Mouse (Mus musculus) kidney, postnatal 14 days (tissue): ENCODE measurements around the gene Kcnma1.
A peak's percentile ranks its signal among the peaks of the same experiment; 100 is the strongest.

ENCODE experiments used
- DNase-seq: peaks from one replicate; pipeline ENCODE4 v3.0.0; 2022; ENCODE audit warnings: mixed read lengths

The Kcnma1 gene

GRCm38 (mm10) chr14:23400777-23401469 lies 613.4 kb downstream of the Kcnma1 start:
- DNase-seq, result peak; percentile 73

DNA sequence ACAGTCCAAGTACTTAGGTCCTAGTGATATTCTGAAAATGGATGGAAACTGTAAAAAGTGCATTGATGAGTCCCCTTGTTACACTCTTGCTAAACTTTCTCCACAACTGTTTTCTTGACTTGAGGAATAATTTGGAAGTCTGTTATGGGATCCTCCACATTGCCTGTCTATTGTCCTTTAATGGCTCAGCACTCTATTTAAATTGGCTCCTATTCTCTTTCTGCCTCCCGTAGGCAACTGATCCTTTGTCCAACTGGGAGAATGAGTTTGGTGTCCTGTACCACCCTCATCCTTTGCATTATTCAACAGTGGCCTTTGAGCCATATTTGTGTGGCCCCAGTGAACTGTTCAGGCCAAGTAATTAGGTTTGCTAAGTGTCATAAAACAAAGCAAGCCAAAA lies 616.6 kb downstream of the Kcnma1 start:
- no peak for DNase-seq

DNA sequence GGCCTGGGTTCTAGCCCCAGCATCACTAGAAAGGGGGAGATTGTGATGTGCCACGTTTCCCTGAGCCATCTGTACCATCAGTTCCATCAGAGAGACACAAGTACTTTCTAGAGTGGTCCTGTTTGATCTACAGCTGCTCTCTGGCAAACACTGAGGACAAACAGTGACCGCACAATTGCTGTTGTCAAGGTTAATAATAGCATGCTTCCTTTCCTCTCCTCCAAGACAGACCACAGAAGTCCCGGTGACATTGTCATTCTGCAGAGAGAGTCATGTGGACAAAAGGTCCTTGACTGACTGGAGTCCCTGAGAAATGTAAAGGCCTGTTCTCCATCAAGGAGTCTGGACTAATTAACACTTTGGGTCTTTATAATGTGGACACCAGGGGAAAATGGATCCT lies 622.7 kb downstream of the Kcnma1 start:
- DNase-seq, result no peak

GRCm38 (mm10) chr14:23390768-23391167 lies 623.5 kb downstream of the Kcnma1 start:
- DNase-seq, result no peak

GRCm38 (mm10) chr14:23390161-23390560 lies 624.1 kb downstream of the Kcnma1 start:
- no peak for DNase-seq

DNA sequence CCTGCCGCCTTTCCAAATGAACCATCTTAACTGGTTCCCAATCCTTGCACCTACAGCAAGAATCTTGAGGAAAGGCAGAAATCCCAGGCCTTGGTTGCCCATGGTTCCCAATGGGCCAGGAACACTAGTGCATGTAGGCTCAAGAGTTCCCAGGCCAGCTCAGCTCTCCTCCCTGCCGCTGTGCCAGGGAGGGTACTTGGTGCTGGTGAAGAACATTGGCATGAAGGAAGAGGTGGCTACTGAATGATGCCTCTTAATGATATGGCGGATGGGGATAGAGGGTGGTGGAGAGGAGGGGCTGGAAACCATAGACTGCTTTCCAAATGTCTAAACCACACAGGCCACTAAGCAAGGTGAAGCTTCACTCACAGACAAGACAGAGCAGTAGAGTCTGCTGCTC lies 627.5 kb downstream of the Kcnma1 start:
- no peak for DNase-seq

- DNase-seq, result no peak
Observed at GRCm38 (mm10) chr14:23385776-23386608, 628.3 kb downstream of the Kcnma1 start.

DNA sequence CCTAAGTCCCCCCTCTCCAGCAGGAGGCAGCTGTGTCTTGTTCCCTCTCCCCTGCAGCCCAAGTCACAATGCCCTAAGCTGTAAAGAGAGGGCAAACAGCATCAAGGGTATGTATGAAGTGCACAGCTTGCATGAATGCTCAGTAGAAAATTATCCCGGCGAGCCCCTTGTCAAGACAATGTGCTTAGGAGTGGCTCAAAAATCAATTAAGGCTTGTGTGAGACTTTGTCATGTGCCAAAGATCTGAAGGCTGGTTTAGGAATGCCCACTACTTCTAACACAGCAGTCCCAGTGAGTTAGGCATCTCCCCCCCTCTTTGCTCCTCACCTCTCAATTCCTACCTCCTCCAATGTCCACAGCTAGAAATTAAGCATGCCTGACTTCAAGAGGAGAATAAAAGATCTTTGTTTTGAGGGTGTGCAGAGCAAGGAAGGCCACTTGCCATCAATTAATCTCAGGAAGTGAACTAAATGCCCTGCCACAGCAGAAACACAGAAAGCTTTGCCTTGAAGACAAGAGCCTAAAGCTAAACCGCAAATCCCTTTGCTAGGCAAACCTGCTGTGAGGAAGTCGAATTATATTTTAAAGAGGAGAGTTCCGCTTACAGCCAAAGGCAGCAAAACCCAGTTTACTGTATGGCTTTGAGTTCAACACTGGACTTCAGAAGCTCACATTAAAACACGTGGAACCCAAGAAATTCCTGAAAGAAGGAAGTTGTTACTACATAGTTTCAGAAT lies 635.8 kb downstream of the Kcnma1 start:
- DNase-seq, result no peak

DNA sequence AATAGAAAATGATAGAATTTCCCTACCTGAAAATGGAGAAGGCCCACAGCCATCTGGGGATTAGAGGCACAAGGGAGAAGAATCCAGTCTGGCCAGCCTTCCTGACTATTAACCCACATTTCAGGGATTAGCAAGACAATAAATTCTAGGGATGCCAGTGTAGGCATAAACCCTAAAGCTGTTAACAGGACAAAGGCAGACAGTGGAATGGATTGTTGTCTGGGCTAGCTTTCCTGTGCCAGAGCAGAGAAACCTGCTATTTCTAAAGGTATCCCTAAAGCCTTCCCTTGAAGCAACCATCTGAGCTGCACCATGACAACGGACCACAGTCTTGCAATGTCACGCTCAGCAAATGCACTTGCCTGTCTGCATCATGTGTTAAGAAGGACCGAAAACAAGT lies 642.3 kb downstream of the Kcnma1 start:
- no peak for DNase-seq

GRCm38 (mm10) chr14:23360491-23360995 lies 653.7 kb downstream of the Kcnma1 start:
- DNase-seq, result no peak

- no peak for DNase-seq
Observed at GRCm38 (mm10) chr14:23358776-23359175, 655.5 kb downstream of the Kcnma1 start.

DNA sequence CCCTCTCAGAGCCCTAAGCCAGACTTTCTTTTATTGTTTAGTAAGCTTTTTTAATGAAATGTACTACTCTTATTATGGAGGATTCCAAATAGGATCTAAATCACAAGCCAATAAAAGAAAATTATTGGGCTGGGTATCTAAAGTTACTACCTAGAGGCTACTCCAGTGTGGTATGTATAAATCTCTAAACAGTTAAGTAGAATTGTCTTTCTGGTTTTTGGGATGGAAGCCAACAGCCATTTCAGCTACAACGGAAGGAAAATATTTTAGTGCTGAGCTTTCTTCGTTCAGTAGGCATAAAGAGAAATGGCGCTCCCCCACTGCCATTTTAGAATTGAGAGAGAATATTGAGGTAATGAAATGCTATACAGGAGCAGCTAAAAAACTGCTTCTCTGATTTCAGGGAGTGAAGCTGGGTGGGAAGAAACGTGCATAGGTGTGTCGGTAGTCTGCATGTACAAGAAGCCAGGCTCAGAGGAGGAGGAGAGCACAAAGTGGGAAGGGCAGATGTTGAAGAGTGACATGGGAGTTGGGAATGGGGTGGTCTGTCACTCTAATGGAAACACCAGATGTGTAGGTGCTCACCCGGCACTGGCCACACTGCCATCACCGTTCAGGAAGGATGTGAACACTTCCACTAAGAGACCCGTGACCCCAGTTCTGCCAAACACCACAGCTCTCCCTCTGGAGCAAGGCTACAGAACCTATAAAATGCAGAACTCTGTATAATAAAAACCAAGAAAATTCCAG lies 656.6 kb downstream of the Kcnma1 start:
- DNase-seq, result no peak

- no peak for DNase-seq
Observed at GRCm38 (mm10) chr14:23326786-23327185, 687.5 kb downstream of the Kcnma1 start.

DNA sequence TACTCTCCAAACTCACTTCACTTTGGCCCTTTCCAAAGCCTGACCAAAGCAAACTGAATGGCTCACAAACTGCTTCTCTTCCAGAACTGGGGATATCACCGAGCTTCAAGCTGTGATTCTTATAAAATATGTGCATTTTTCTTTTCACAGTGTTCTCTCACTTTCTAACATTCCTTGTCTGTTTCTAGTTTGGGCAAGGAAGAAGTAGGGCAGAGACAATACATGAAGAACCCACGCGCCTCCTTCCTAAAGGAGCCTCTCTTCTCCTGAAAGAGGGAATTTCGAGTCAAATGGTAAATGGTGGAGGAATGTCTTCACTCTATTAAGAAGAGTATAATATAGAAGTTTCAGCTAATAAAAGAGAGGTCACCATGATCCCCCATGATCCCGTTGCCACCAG lies 709.0 kb downstream of the Kcnma1 start:
- no peak for DNase-seq

DNA sequence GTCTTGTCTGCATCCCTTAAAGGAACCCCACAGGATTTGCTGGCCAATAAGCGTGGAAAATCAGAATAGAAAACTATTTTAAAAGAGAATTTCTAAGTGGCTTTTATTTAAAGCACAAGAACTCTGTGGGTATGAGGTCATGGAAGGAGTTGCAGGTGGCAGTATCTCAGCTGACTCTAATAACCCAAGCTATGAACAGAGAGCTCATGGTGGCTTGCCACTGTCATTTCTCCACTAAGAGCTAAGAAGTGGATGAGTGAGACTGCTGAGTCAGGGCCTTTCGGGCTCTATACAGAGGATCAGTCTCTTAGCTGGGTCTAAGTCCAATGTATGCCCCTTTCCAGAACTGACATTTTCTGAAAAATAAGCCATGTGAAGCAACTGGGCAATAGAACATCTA lies 713.8 kb downstream of the Kcnma1 start:
- DNase-seq, result no peak

- DNase-seq, result no peak
Observed at GRCm38 (mm10) chr14:23290634-23291033, 723.7 kb downstream of the Kcnma1 start.

DNA sequence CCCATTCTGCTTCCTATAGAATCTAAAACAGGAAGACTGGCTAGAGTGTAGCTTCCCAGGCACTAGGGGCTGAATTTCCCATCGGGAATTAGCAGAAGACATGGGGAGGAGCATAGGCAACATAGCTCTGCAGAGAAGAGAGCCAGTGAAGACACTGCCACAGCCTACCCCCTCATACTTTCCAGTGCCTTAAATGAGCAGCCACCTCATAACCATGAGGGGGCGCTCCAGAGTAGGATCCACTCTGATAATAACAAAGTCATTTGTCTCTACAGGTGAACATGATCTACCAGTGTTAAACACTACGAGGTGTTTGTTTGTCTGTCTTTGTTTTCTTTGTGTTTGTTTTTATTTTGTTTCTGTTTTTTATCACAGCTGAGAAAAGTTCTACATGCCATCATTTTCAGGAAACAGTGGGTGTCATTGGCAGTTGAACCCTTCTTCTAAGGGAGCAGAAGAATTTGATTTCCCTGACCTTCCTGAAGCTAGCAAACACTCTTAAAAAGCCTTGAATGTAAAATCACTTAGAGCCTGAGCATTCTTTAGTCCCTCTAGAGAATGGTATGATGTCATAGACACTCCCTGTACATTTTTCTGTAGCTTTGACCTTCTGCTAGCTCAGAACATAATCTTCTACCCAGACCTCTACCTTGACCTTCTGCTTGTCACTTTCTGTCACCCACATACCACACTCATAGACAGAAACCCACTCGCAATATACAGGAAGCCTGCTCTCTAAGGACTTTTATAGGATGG lies 747.6 kb downstream of the Kcnma1 start:
- no peak for DNase-seq

DNA sequence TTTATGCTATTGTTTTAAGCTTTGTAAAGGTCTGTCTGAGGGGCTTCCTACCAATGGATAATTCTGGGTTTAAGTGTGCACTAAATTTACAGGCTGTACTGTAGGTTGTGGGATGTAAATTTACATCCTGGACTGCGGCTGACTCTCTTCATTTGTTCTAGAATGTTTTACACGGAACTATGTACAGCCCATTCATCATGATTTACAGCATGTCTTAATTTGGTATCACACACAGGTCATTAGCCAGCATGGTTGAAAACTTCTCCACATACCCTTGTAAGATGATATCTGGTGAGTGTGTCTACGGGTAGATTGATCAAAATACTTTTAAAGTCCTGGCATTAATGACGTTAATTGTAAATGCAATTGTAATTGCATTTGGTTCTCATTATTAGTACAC lies 761.1 kb downstream of the Kcnma1 start:
- DNase-seq, result no peak

GRCm38 (mm10) chr14:23244446-23244845 lies 769.8 kb downstream of the Kcnma1 start:
- DNase-seq, result peak; percentile 44

DNA sequence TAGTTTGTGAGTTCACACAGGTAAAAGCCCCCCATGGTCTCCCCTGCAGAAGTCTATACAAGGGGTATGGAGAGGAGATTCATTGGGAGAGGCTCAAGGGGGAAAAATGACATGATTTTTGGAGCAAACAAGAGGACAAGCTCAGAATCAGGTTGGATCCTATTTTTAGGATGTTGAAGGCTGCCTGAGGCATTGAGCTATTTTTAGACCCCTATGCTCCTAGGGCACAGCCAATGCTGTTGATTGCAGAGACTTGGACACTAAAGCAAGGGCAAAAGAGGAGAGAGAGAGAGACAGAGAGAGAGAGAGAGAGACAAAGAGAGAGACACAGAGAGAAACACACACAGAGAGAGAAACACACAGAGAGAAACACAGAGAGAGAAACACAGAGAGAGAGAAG lies 770.4 kb downstream of the Kcnma1 start:
- no peak for DNase-seq
